Mouse (Mus musculus) liver, adult (tissue): ENCODE measurements around the gene Gm26661.
A peak's percentile ranks its signal among the peaks of the same experiment; 100 is the strongest.

Experiments
- GATA4 ChIP-seq: IDR thresholded peaks from 2 replicates; pipeline ENCODE4 v1.6.1; 2014; ENCODE audit warnings: mild to moderate bottlenecking, low read length; ENCODE audit not compliant: insufficient replicate concordance

The Gm26661 gene

GRCm38 (mm10) chr14:7808501-7808981 is 17.2 kb downstream of the Gm26661 start:
- no peak for TF ChIP-seq GATA4

DNA sequence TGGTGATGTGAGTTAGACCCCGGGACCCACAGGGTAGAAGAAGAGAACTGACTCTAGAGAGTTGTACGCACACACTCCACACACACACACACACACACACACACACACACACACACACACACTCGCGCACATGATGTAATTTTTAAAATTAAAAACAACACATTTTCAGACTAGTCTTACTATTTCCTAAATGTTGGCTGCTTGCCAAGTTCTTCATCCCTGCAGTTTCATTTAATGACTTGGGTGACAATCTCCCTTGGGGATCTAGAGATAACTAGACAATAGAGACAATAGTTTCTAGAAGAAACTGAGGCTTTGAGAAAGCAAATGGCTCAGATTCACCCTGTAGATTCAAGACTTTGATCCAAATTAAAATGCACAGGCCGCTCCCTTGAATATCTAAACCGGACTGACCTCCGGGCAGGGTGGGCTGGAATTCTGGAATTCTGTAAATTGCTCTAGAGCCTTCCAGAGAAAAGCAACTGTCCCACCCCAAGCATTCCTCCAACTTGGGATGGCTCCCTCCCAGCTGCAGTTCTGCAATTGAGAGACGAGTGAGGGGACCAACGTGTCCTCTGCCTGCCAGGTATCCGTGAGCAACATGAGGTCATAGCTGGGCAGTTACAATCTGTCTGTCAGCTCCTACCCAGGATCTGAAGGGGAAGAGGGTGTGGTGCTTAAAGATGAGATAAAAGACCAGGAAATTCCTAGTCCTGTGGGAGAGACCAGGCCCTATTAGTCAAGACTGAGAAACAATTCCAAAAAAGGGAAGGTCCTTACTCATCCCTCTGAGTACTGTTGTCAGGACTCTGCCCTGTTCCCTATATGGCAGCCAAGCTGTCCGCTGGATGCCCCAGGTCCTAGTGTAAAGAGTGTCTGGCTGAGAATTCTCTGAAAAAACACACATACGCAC is 17.9 kb downstream of the Gm26661 start:
- TF ChIP-seq GATA4, result no peak

- no peak for TF ChIP-seq GATA4
These were observed 26.5 kb downstream of the Gm26661 start, which contains the start of gene Flnb for GRCm38 (mm10) chr14:7817770-7818462. Gene Flnb (plus strand): TSS chr14:7817957.

GRCm38 (mm10) chr14:7818463-7819121 is 27.2 kb downstream of the Gm26661 start:
- no peak for TF ChIP-seq GATA4

DNA sequence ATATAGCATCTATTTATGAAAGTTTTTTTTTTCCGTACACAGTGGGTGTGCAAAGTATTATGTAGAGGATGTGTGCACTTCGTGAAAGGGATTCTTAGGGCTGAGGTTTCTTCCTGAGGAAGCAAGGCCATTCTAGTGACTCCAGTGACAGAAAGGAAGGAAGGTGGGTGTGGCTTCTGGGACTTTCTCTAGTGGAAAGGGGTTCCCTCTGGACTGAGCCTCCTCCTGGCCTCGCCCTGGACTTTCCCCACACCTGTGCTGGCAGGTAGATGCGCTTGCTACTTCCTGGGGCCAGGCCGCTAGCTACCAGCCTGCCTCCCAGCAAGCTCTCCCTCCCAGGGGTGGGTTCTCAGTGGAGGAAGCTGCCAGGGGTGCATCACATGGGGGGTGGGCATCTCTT is 28.1 kb downstream of the Gm26661 start:
- no peak for TF ChIP-seq GATA4

DNA sequence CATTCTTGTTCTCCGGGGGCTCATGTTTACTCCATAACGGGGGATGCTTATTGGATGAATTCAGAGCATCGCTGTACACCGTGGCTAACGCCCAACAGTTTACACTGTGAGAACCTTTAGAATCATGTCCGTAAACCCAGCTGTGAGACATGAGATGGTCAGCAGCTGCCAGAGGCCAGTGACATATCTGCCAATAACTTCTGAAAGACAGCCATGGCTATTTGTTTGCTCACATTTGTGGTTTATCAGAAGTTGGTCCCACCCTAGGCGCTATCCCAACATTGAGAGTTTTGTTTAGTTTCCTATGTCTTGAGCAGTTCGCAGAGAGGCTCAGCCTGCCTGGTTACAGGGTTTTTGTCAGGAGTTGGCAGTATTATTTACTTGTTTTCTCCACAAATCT is 30.0 kb downstream of the Gm26661 start:
- no peak for TF ChIP-seq GATA4

- no peak for TF ChIP-seq GATA4
These were observed 31.3 kb downstream of the Gm26661 start for GRCm38 (mm10) chr14:7822693-7823092.

GRCm38 (mm10) chr14:7824651-7825268 is 33.4 kb downstream of the Gm26661 start:
- TF ChIP-seq GATA4, result peak; percentile 37; the same call in 1 of the 2 replicates

DNA sequence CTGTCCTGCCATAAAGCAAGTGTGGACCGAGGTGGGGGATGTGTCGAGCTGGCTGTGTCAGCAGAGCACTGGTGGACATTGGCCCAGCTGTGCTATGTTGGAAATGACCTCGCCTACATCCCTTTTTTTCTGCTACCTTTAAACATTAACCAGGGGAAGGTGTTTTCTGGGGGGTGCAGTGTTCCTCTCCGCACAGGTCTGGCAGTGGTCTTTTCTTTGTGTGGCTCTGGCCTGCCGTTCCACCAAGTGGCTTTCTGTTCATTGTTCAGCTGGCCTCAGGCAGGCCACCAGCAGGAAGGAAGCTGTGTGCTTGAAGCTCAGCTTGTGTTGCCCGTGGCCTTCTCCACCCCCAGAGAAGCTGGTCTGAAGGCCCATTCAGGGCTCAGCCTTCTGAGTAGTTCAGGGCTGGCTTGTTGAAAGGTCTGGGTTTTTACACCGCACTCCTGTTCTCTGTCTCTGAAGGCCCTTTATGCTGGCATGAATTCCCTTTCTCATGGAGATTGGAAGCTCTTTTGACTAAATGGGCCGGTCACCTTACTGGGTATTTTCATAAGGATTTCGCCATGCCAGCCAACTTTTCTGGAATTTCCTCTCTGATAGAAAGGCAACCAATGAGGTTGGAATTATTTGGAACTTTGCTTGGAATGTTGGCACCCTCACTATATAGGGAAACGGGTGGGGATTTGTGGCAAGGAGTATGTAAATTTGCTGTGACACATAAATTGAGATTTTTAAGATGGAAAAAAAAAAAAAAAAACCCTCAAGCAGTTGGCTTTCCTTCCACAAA is 35.0 kb downstream of the Gm26661 start:
- no peak; the same call in 1 of the 2 replicates for TF ChIP-seq GATA4

DNA sequence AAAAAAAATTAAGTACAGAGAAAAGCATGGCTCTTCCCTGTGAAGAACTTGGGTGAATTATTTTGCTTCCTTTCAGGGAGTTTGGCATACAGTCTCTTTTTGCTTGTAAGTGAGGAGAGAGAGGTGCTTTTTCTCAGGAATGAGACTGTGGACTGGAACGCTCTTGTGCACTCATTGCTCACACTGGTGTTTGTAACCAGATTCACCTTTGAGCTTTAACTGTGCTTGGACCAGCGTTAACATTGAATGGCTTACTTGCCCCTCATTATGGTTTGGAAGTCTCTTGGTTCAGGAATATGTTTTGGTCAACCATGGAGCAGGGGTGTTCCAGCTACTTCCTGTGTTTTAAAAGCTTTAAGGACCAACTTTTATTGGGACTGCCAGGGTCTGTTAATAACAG is 37.8 kb downstream of the Gm26661 start:
- no peak for TF ChIP-seq GATA4

- no peak for TF ChIP-seq GATA4
These were observed 40.5 kb downstream of the Gm26661 start for GRCm38 (mm10) chr14:7831770-7832439.

- no peak for TF ChIP-seq GATA4
These were observed 41.0 kb downstream of the Gm26661 start for GRCm38 (mm10) chr14:7832440-7832783.

- no peak for TF ChIP-seq GATA4
These were observed 42.1 kb downstream of the Gm26661 start for GRCm38 (mm10) chr14:7833458-7833857.
